Mouse (Mus musculus) adrenal gland, postnatal 4 days (tissue): ENCODE measurements at regions not wholly inside any gene's neighbourhood (a gene's known extent, or its start where the extent isn't known, plus 50 kb on each side); places are given as distances from the start of the nearest gene placed in this dataset.

ENCODE experiments used
- DNase-seq, 2 experiments: peaks; one replicate each; pipeline ENCODE4 v3.0.0; 2021 to 2022; ENCODE audit warnings: low spot score in 2 of 2, mixed read lengths in 2 of 2

- DNase-seq: no peak
These were observed 215.0 kb upstream of the Sdk2 start for GRCm38 (mm10) chr11:114281846-114282245.

- DNase-seq: no peak
These were observed 214.3 kb upstream of the Sdk2 start for GRCm38 (mm10) chr11:114281041-114281695.

DNA sequence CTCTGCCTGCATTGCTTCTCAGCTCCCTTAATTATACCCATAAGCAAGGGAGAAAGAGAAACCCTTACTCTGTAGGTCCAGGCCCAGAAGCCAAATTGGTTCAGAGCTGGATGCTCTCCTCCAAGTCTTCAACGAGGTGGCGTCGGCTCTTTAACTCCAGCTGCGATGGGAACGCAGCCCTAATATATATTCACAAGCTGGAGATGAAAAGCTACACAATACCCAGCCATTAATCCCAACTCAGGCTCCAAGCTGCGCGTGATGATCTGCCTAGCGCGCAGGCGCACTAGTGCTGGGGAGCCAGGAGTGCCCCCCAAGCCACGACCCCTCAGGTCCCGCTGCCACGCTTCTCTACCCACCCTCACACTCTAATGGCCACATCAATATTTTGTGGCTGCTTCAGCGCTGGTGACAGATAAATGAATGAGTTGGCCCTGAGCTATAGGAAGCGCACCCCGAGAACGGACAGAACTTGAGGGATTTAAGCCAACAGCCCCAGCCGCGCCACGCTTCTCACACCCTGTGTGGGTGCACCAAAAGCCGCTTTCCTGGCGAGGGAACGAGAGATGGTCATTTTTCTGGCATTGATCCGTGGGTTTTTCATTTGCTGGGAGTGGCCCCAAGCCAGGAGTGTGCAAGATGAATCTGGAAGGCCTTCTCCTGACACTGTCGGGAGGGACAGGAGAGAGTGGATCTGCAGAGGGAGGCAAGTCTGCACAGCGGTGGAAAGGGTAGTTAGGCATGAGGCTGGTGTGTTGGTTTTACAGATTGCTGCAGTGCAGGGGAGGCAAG lies 210.9 kb upstream of the Sdk2 start:
- DNase-seq: no peak

GRCm38 (mm10) chr11:114270358-114271072 lies 203.7 kb upstream of the Sdk2 start:
- no peak for DNase-seq

DNA sequence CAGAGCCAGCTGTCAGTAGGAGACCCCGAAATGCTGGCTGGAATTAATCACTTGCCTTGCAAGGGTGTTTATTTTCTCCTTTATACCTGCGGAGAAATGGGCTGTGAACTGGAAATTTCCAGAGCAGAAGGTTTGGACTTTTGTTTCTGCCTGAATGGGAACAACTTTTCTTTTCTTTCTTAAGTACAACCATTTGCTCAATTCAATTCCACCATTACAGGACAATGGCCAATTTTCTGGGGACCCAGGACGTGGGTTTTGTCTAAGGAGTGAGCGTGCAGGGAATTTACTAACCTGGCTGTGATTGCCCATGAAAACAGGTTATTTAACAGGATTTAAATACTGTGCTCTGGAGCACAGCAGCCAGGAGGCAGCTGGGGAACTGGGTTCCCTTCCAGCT lies 195.1 kb upstream of the Sdk2 start:
- DNase-seq: no peak

- DNase-seq: no peak
These were observed 191.4 kb upstream of the Sdk2 start for GRCm38 (mm10) chr11:114258218-114258617.

GRCm38 (mm10) chr11:114257756-114258155 lies 190.9 kb upstream of the Sdk2 start:
- DNase-seq: no peak

DNA sequence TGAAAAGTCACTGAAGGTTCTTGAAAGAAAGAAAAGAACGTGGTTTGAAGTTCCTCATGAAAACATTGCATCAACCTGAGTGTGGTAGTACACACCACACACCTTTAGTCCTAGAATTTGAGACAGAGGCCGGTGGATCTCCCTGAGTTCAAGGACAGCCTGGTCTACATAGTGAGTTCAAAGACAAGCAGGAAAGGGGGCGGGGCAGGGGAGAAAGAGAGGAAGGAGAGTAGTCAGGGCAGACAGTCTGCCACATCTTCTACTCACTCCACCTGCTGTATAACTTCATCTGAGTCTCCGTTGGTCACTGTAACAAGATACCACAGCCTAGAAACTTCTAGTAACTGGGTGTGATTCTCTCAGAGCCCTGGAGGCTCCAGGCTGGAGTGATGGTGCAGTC lies 190.2 kb upstream of the Sdk2 start:
- DNase-seq: no peak

DNA sequence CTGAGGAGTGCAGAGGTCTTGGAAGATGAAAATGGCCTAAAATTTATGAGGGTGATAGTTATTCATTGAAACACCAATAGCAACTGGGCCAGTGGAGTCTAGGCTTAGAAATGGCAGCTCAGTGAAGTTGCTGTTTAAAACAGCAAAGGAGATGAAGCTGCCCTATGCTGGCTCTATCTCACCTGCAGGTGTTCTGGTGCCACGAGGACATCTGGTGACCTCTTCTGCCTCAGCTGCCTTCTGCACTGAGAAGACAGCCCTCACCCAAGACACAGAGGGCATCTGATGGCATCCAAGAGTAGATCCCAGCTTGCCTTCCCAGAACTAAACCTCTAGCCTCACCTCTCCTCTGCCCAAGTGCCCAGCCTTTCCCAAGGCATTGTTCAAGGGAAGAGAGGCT lies 187.5 kb upstream of the Sdk2 start:
- DNase-seq: no peak

DNA sequence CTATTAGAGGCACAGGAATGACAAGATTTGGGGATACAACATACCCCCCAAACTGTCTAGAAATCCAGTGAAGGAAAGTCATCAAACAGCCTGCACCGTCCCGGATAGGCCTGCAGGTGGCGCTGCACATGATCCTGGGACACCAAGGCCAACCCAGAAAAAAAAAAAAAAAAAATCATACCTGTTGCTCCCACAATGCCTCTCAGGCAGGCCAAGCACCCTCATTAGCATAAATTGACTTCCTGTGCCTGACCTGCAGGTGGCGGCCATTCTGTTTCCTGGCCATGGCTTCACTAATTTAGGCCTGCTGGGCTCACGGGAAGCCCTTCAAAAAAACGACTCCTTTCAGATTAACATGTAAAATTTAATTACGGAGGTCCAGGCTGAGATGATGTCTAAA lies 184.8 kb upstream of the Sdk2 start:
- DNase-seq: no peak

- no peak for DNase-seq
These were observed 182.4 kb upstream of the Sdk2 start for GRCm38 (mm10) chr11:114249215-114249614.

GRCm38 (mm10) chr11:114248261-114248898 lies 181.5 kb upstream of the Sdk2 start:
- DNase-seq: no peak

DNA sequence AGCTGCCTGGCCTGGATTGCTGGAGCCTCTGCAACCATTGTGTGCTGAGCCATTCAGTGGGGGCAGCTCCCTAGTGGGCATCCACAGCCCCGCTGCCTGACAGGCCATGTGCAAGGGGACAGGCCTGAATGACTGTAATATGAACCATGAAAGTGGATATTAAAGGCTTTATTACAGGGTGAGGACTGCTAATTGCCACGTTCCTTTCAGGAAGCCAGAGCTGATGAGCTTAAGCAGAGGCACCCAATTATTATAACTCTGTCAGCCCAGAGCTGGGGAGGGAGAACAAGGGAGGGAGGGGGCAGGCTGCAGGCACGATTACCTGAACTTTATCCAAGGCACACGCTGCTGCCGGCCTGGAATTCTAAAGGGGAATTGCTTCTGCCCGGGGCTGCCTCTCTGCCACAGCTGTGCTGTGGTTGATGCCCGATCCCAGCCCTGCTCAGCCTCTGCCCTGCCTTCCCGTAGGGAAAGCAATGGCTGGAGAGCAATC lies 172.5 kb upstream of the Sdk2 start:
- DNase-seq: no peak

GRCm38 (mm10) chr11:114238801-114239200 lies 172.0 kb upstream of the Sdk2 start:
- DNase-seq: no peak

DNA sequence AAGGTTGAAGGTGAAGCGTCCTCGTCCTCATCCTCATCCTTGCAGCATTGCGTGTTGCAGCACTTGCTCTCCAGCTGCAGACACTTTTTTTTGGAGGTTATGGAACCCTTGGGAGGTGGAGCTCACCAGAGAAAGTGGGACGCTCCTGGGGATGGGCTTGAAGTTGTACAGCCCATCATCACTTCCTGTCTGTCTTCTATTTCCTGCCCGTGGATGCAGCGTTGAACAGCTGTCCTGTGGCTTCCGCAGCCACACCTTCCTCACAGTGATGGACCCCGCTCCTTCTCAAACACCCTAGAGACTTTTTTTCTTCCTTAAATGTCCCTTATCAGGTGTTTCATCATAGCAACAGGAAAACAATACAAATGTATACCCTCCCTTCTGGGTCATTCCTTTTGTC lies 171.5 kb upstream of the Sdk2 start:
- no peak for DNase-seq

- no peak for DNase-seq
These were observed 167.7 kb upstream of the Sdk2 start for GRCm38 (mm10) chr11:114234542-114234910.

- DNase-seq: no peak
These were observed 167.0 kb upstream of the Sdk2 start for GRCm38 (mm10) chr11:114233636-114234541.

DNA sequence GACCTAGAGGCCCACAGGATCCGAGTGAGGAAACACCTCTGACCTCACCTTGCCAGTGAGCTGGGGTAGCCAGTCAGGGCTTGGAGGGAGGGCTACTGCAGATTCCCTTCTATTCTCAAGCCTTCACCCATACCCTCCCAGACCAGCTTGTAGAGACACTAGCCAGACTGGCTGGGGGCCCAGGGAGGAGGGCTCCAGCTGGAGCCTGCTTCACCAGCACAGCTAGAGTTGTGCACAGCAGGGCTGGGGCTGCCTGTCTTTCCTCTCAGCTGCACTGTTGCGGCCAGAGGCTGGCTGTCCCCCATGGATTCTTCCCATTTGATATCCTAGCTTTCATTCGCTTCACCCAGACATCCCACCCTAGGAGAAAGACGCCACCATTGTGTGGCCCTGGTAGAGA lies 165.0 kb upstream of the Sdk2 start:
- DNase-seq: no peak

- DNase-seq: no peak
These were observed 162.9 kb upstream of the Sdk2 start for GRCm38 (mm10) chr11:114229763-114230162.

GRCm38 (mm10) chr11:114229196-114229595 lies 162.3 kb upstream of the Sdk2 start:
- no peak for DNase-seq

DNA sequence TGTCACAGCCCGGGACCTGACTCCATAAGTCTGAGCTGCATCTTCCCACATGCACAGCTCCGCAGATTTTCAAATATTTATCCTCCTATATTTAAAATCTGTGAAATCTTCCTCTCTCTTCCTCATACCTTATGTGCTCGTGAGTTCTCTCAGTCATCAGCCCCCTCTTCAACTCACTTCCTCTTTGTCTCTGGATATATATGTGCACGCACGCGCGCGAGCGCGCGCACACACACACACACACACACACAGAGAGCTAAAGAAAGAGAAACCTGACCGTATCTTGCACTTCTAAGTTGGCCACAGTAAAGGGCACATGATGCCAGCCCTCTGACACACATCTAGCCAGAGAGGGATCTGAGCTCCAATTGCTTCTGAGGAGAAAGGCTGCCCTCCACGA lies 159.7 kb upstream of the Sdk2 start:
- DNase-seq: no peak
